Mouse (Mus musculus) layer of hippocampus, postnatal 10 days (tissue): ENCODE data around the gene Cep131. TPM values are rescaled to one million over a fixed set of nuclear protein-coding genes. Genes with fewer than 3 reads are reported as not detected.

Experiments
- DNase-seq, 2 experiments: peaks; one replicate each; pipeline ENCODE4 v3.0.0; 2021; ENCODE audit warnings: low spot score in 2 of 2
- total RNA-seq, 2 experiments: library from RNA; stranded (reverse); gene quantifications; 2 replicates each; pipeline ENCODE4 v1.2.3; 2021

Gene Cep131
- total RNA-seq, 2 experiments from 2014 or later, result 44.3 to 53.4 TPM

DNA sequence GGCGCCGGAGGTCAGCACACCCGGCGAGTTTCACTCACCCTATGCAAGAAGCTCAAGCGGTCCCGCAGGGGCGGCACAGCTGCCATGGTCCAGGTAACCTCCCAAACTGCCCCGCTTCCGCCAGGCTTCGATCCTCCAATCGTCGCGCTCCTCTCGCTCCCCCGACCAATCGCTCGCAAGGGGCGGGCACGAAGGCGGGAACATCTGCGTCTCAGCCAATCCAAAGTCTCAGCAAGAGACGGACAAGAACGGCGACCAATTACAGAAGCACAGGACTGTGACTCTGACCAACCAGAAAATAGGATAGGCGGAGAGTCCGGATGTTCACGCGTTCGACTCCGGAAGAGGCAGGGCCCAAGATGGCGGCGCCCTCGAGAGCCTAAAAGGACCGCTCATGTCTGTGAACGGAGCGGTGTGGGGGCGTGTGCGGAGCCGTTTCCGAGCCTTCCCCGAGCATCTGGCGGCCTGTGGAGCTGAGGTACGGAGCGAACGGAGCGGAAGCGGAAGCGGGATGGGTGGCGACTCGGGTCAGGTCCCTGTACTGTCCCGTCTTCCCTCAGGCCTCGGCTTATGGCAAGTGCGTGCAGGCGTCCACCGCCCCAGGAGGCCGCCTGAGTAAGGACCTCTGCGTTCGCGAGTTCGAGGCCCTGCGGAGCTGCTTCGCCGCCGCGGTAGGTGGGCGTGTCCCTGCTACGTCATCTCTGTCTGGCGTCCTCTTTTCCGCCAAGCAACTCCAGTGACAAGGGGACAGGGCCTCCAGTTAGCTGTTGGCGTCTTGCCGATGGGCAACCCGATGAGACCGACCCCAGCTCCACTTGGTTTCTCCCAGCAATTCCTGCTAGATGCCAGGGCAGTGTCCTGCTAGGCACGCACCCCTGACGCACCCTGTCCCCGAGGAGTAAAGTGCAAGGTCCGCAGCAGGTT, 12.2 kb upstream of the Cep131 start, which contains the start of the genes Tepsin and Ndufaf8:
TSS of gene Tepsin (minus strand) at position 144 of the 924 bp plus-strand sequence.
TSS of gene Ndufaf8 (plus strand) at position 341 of the 924 bp plus-strand sequence.
- peak; percentile 100 for DNase-seq

DNA sequence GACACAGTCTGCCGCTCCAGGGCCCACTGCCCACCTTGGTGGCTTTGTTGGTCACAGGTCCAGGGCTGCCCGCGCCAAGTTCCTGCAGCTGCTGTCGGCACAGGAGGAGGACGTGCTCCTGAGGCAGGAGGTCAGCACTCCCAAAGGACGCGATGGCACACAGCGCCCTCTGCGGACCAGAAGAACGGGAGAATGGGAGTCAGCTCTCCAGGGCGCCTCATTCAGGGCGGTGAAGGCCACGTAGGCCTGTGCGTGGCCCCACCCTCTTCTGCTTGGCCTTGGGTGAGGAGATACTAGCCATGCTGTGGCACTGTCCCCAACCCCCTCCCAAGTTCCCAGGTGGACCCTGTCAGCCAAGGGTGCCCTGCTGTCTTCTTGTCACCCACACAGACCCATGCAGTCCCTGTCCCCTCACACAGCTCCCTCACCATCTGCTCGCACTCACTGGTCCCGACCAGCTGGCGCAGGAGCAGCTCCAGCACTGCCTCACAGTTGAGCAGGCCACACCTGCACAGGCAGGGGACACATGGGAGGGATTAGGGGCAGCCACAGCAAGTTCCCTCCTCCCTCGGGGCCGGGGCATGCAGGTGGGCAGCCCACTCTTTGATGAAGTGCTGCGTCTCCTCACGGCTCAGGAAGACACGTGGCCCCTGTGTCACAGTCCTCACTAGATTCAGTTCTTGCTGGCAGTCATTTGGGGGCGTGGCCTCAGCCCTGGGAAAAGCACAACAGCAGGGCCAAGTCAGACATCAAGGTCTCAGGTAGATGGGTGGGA, 6.4 kb upstream of the Cep131 start:
- DNase-seq, result no peak

DNA sequence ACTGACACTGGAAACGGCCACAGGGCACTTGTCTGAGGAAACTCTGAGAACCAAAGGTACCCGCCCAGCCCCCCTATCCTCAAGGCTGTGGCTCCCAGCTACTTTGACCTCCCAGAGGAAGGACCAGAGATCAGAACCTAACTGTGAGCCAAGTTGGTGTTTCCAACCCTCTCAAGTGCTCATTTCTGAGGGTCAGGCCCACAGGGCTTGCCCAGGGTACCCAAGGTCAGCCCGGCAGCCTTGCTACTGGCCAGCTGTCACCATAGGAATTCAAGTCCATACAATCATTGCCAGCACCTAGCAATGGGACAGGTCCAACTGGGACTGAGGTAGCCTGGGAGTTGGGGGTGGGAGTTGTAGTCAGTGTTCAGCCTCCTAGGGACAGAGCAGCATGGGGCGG, 4.0 kb upstream of the Cep131 start:
- DNase-seq, result no peak

DNA sequence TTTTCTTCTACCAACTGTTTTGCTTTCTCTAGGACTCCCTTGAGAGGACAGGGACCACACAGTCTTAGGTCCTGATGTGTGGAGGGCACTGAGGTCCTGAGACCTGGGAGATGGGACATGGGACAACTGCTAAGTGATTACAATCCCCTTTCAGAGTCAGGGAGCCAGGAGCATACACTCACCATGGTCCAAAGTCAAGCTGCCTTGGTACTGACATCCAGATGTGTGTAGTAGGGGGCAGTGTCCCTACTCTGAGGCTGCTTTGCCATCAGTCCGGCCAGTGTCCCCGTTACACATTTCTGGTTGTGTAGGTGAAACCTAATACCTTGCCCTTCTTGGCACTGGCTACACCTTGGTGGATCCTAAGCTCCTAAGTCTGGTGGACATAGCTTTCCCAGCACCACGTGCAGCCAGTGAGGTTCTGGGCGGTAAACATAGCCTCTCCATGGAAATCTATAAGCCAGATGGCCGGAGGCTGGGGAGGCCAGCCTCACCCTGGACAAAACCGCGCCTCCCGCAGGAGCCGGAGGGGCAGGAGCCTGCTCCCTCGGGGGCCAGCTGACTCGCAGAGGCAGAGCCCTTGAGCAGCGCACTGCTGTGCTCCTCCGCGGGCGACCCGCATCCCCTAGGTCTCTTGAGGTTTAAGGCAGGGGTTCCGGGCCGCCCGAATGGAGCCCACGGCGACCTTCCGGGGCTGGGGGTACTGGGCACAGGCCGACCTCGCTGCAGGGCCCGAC, 568 bp downstream of the Cep131 start:
- peak; percentile 47 to 51 for DNase-seq

DNA sequence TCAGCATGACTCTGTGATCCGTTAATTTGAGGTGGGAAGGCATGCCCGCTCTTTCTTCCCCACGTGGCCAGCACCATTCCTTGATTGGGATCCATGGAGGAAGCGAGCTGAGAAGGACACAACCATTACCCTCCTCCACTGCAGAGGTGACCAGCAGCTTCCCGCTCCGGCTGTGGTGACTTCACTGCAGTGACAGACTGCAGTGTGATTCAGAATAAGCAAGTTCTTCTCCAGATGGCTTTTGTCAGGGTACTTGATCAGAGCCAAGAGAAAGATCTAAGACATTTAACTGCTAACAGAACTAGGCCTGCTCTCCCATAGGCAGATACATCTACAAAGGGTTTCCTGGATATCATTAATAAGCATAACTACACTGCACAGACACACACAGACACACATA, 6.3 kb downstream of the Cep131 start:
- DNase-seq, result no peak

DNA sequence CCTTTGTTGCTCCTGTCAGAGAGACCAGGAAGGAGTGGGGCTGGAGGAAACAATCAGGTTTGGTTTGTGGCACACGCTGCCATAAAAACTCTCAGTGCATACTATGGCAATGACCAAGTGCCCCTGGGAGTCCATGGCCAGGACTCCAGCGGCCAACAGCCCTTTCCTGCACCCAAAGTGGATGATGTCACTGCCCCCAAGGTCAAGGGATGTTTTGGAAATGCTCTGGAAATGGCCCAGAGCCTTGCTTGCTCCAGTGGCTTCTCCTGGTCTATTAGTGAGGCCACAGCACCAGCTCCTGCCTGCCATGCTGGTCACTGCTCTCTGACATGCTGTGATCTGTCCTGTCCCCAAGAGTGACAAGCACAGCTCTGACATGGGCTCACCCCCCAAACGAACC, 10.4 kb downstream of the Cep131 start:
- no peak for DNase-seq

DNA sequence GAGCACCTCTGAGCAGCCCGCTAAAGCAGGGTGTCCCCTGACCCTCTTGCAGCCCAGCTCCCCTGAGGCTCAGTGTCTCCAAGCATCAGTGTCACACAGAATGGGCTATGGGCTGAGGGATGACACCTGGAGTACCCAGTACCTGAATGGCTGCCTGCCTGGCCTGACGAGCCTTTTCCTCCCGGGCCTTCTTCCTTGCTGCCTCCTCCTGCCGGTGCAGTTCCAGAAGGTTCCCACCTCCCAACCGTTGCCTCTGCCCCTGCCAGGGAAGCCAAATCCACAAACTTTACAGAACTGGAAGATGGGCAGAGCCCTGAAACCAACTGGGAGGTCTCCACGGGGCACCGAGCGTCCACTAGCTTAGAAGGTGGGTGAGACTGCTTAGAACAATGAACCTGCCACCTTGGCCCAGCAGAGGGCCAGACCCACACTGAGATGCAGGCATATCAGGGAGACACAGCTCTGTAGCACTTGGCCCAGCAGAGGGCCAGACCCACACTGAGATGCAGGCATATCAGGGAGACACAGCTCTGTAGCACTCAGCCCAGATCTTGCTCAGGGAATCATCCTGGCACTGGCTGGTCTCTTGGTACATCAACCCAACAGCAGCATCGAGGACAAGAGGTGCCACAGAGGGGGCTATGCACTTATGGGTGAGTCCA, 13.5 kb downstream of the Cep131 start:
- no peak for DNase-seq

DNA sequence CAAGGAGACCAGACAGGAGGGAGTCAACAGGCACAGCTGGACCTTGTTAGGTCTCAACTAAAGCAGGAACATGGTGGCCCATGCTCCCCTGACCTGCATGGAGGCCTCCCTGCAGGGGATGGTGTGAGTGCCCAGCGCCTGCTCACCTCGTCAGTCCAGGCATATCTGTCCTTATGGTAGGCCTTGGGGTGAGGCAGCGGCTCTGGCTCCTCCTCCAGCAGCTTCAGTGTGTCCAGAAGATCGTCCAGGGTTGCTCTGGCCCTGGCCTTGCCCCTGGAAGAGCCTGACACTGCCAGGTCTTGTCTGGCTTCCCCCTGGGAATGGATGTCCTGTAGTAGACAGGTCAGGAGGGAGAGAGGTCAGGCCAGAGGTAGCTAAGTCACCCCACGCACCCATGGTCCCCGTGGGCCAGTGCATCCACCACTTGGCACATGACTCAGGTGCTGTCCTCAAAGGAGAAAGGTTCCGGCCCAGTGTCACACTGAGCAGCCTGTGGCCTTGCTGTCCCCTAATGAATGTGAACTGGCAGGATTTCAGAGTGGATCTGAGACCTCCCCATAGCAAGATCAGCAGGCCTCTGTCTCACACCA, 14.8 kb downstream of the Cep131 start:
- no peak for DNase-seq

DNA sequence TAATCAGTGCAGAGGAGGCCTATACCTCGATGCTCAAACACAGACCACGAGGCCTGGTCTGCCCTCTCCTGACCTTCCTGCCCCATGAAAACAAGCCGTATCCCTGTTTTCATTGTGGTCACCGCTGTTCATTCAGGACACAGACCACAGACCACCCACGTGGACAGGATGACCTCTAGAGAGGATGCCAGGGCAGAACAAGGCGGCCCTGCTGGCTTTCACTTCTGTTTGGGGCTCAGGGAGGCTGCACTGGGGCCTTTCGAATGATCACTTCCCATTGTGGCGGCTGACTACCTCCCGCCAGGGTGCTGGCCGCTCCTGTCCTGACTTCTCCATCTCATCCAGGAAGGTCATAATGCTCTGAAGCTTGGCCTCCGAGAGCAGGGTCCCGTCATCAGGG, 15.6 kb downstream of the Cep131 start:
- DNase-seq, result no peak

DNA sequence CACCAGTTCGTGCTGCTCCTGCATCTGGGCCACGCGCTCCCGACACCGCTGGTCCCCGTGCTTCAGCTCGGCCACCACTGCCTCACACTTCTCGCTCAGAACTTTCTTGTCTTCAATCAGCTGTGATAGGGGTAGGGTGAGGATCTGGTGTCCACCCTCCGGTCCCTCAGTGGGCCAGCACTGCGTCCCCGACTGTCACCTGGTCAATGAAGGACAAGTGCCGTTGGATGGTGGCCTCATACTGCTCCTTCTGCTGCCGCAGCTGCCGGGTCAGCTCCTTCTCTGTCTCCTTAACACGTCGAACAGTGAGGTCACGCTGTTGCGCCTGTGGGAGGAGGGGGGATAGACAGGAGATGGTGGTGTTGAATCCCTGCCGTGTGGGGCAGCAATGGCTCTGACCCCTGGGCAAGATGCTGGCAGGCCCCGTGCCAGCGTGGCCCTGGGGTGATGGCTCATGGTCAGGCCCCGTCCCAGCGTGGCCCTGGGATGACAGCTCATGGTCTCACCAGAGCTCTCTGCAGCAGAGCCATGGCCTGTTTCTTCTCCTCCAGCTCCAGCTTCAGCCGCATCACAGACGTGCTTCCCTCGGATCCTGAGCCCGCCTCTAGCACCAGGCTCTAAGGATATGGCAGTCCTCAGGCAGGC, 16.2 kb downstream of the Cep131 start:
- DNase-seq, result no peak

DNA sequence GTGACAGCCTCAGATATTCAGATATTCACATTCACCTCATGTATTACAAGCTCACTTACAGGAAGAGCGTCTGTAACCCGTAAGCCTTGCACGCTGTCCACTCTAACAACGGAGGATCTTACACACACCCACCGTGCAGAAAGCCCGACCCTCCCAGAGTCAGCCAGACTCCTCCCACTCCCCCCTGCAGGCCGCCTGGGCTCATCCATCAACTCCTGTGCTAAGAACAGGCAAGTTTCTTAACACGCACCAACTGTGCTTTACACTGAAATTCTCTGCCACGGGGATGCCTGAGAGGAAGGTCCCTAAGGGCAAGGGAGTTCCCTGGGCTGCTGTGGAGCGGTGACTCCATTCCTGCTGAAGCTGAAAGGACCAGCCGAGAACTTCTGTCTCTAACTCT, 17.4 kb downstream of the Cep131 start:
- no peak for DNase-seq

DNA sequence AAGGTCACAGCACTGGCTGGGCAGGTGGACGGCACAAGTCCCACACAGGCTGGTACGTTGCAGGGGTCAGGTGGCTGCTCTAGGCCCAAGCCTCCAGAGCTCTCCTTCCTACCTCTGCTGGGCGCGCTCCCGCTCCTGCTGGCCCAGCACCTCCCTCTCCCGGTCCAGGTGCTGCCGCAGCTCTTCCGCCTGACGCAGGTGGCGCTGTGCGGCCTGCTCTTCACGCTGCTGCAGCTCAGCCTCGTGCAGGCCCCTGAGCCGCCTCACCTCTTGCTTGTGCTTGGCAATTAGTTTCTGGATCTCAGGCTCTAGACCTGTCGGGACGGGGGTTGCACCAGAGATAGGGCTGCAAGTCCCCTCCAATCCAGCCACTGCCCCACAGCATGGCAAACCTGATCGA, 18.8 kb downstream of the Cep131 start:
- DNase-seq, result no peak

DNA sequence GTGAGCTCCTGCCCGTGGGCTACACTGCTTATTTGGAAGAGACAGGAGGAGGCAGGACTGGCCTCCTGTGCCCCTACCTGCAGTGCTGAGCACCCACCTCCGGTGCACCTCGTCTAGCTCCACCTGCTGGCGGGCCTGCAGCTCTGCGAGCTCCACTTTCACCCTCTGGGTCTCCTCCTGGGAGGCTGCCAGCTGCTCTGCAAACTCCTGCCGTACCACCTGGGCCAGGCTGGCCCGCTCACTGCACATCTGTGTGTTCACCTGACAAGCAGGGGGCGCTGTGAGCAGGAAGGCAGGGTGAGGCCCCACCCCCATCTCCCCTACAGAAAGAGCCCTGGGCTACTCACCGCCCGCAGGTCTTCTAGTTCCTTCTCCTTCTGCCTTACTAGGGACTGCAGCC, 21.3 kb downstream of the Cep131 start:
- DNase-seq, result peak; percentile 68 to 76

DNA sequence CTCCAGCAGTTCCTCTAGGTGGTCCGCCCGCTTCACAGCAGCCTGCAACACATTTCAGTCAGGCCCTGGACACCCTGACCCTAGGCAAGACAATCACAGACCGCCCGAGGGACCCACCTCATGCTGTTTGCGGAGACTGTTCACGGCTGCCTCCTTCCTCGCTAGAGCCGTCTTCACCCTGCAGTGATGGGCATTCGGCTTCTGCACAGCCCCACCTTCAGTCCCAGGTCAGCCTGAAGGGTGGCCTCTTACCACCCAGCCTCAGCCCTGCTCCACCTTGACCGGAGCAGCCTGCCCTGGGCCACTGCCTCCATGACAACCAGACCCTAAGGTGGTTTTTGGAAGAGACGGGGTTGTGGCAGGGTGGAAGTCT, 22.0 kb downstream of the Cep131 start:
- no peak for DNase-seq

DNA sequence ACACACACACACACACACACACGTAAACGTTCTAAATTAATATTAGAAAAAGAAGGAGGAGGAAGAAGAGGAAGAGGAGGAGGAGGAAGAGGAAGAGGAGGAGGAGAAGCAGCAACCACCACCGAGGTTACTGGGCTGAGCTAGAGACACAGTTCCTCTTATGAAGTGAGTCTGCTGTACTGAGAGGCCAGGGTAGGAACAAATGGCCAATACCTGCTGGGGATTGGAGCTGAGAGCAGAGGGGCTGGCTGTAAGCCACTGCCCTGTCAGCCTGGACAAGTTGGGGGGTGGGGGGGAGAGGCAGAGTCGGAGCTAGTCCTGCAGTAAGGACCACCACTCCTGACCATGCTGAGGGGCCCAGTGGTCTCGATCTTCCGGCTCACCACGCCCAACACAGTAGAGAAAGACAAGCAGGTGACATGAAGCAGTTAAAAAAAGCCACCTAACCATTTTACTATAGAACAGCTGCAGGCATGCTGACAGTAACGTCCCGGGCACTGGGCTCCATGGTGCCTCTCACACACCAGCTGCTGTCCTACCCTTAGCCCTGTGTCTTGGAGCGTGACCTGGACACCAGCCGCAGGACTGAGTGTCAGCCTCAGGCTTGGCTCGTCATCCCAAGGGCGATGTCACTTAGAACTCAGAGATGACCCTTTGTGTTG, 22.5 kb downstream of the Cep131 start:
- DNase-seq, result no peak

DNA sequence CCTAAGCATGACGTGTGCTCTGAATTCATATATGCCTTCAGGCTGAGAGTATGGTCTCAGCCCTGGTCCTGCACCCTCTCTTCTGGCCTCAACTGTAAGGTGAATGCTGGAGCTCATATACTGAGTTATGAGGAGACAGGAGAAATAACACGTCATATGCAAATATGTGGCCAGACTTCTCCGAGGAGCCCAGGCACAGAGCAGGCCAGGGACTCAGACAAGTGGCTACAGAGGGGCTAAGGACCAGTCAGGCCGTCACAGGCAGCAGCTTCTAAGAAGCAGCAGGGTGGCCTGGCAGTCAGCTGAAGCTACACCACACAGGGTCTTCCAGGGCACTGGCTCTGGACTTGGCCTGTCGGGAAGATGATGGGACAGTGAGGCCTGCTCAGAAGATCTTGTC, 23.3 kb downstream of the Cep131 start:
- DNase-seq, result no peak

DNA sequence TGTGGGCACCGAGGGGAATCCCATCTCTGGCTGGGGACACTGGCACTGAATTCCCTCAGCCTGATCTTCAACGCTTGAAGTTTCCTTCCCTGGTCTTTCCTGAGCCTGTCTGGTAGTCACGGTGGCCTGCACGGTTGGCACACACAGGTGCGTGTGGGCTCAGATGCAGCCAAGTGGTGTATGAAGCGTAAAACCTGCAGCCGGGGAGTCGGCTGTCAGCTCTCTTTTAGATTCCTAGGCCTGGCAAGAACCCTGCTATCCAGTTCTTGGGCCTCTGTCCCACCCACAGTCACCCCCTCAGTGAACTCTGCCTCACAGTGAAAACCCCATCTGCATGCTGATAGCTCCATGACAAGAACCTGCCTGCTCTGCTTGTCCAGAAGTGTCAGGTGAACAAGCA, 26.0 kb downstream of the Cep131 start:
- DNase-seq, result no peak

DNA sequence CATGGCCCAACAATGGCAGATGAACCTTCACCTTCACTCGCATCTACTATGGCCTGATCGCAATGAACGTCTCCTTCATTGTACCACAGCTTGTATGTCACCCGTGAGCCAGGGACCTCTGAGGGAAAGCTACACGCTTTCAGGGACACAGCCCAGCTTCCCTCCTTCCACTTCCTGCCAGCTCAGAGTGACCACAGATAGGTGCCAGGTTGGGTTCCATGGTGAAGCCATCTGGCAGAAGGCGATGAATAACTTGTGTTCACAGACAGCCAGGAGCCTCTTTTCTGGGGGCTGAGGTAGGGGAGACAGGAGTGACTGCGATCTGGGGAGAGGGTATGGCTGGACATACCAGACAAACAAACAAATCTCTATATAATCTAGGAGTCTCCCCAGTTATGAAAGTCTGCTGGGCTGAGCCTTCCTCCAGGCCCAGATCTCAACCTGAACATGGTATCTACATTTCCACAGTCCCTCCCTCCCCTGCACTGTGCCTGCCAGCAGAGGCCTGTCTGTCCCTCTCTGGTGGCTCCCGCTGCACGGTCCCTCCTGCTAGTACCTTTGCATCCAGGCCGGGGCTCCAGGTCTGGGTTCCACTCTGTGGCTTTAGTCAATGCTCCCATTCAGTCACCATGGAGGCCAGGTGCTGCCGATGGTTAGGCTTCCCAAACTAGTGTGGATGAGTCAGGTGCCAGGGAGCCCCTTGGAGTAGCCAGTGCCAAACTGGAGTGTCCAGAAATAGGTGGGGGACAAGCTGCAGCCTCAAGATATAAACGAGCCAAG, 30.5 kb downstream of the Cep131 start:
- no peak for DNase-seq

DNA sequence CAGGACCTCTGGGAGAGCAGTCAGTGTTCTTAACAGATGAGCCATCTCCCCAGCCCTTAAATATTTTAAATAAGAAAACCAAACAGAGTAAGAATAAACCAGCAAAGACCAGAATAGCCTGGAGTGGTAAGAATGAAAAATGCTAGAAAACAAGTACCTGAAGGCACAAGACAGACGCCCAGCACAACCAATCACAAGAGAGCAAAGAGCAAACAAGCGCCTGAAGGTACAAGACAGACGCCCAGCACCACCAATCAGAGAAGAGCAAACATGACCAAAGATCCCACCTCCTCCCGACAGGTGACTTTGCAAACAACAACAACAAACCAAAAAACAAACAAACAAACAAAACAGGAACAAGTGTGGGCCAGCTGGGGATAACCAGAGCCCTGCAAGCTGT, 32.8 kb downstream of the Cep131 start:
- no peak for DNase-seq
